Mouse (Mus musculus): ENCODE measurements around the gene Tenm2.

Tenm2 gene

DNA sequence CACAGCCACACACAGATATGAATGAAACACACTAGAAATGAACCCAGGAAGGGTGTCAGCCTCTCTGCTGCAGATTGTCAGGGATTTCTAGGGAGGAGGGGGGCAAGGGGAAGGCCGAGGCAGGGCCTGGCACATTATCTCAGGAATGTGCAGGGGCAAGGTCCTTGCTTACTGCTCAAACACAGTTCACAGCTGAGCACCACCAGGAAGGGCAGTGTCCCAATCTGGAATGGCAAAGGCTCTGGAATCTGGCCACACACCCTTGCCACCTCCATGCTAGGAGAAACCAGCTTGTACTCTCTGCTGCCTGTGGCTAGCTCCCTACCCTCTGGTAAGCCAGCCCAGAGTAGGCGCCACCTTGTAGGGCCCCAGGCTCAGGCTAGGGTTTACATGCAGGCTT, 1272.2 kb downstream of the Tenm2 start:
- no peak for DNase-seq (ENCODE audit: low read depth, low spot score)

DNA sequence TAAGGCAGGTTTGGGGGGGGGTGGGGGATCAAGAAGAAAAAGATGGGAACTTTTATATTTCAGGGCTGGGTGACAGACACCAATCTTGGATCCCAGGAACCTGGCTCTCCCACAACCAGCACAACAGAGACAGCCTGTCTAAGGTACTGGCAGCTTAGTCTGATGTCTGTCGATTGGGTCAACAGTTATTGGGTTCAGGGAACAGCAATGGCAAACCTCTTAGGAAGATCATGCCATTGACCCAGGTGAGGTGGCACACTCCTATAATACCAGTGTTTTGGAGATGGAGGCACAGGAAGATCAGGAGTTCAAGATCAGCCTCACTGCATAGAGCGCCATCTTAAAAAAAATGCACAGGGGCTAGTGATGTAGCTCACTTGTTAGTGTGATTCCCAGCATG, 1273.3 kb downstream of the Tenm2 start:
- DNase-seq (ENCODE audit: low read depth, low spot score): no peak

DNA sequence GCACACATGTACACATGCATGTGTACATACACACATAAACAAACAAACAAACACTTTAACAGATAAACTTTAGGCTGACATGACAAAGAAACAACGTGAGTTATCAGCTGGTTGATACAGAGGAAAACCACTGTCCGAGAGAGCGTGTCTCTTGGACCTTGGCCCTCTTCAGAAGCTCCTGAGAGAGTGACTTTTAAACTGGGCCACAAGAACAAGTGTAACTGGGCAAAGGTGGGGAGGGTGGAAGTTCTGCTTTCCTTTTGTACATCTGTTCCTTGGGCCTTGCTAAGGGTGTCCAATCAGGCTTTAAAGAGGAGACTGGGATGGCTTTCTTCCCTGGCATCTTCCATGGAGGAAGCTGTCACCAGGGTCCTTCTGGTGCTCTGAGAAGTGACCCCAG, 1276.5 kb downstream of the Tenm2 start:
- DNase-seq (ENCODE audit: low read depth, low spot score): no peak

All from mesoderm, embryonic 11.5 days (tissue).